Mouse (Mus musculus) kidney, embryonic 14.5 days (tissue): ENCODE results near the gene Nudt9. TPM values are rescaled to one million over a fixed set of nuclear protein-coding genes. Genes with fewer than 3 reads are reported as not detected.
"Not testable (repeated sequence)": the region's sequence is repeated elsewhere in the genome, so short reads cannot be mapped to it uniquely, and the experiment has no call there.

Experiments used
- ATAC-seq: fragments of 200-750 bp; cut with Nextera tagmentation; 2 replicates; pipeline ENCODE4 v1.8.0; 2017; ENCODE audit warnings: moderate number of reproducible peaks, mild to moderate bottlenecking, moderate TSS enrichment, moderate library complexity; ENCODE audit not compliant: low FRiP score, low TSS enrichment
- H3K27ac ChIP-seq: fragments of 300-500 bp; sonication (generic); 2 replicates; pipeline ENCODE4 v1.5.1; 2014; ENCODE audit warnings: low read depth, mild to moderate bottlenecking, low read length, moderate library complexity, mixed read lengths
- H3K27me3 ChIP-seq: fragments of 300-500 bp; sonication (generic); 2 replicates; pipeline ENCODE4 v1.6.1; 2014; ENCODE audit warnings: mild to moderate bottlenecking, low read length; ENCODE audit not compliant: control insufficient read depth, insufficient read depth
- H3K36me3 ChIP-seq: fragments of 300-500 bp; sonication (generic); 2 replicates; pipeline ENCODE4 v1.6.1; 2014; ENCODE audit warnings: low read length, mixed read lengths; ENCODE audit not compliant: control insufficient read depth, insufficient read depth
- H3K4me1 ChIP-seq: fragments of 300-500 bp; sonication (generic); 2 replicates; pipeline ENCODE4 v1.6.1; 2014; ENCODE audit warnings: low read length, mixed read lengths; ENCODE audit not compliant: control insufficient read depth, insufficient read depth
- H3K4me2 ChIP-seq: fragments of 300-500 bp; sonication (generic); replicated peaks from 2 replicates; pipeline ENCODE4 v1.6.1; 2014; ENCODE audit warnings: low read depth, mild to moderate bottlenecking, low read length
- H3K4me3 ChIP-seq: fragments of 300-500 bp; sonication (generic); 2 replicates; pipeline ENCODE4 v1.5.1; 2014; ENCODE audit warnings: mild to moderate bottlenecking, low read length
- H3K9ac ChIP-seq: fragments of 300-500 bp; sonication (generic); 2 replicates; pipeline ENCODE4 v1.6.1; 2014; ENCODE audit warnings: low read depth, mild to moderate bottlenecking, low read length, moderate library complexity
- H3K9me3 ChIP-seq: fragments of 300-500 bp; sonication (generic); 2 replicates; pipeline ENCODE4 v1.6.1; 2016; ENCODE audit warnings: low read length; ENCODE audit not compliant: control insufficient read depth
- WGBS: fragments of 180-500 bp; shearing (Covaris S2); extraction: QIAGEN DNeasy Blood & Tissue Kit; methylation state at CpG from one replicate; pipeline ENCODE4 v1.1.7; 2014; 5-methylcytosine and 5-hydroxymethylcytosine counted together
- polyA plus RNA-seq: library from polyadenylated mRNA; unstranded; fragments of >200 nt; fragmentation: Nextera tagmentation; extraction: Ambion mirVana; gene quantifications from 2 replicates; pipeline ENCODE4 v1.2.1, GENCODE M21; 2014

The Nudt9 gene
- polyA plus RNA-seq, 1 experiment from 2014 or later, result 58.1 TPM

DNA sequence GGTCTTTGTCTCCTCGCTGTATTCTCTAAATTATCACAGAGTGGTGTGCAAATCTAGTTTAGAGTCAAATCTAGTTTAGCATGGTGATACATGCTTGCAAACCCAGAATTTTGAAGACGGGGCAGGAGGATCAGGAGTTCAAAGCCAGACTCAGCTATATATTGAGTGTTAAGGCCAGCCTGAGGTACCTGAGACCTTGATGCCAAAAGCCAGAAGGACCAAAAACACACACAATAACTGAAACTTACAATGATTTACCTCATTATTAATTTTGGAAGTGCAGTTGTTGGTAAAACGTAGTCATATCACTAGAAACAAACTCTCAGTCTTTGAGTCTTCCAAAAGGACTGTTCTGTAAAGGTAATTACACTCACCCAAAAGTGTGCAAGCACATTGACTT lies 36.7 kb upstream of the Nudt9 start:
- ATAC-seq, result no peak
- Histone ChIP-seq H3K27me3 (no peaks in the 10 kb centered on the region), H3K27ac (no peak overlapping the region), H3K4me3 (no peak overlapping the region), H3K4me2 (no peak overlapping the region), H3K9ac (no peak overlapping the region), H3K4me1 (no peaks in the 10 kb centered on the region), H3K9me3 (no peaks in the 10 kb centered on the region), H3K36me3 (peaks cover 16% of the 10 kb centered on the region; the same call in 1 of the 2 replicates)
- WGBS, result 90% methylated on average over 3 of the region's 3 CpGs

DNA sequence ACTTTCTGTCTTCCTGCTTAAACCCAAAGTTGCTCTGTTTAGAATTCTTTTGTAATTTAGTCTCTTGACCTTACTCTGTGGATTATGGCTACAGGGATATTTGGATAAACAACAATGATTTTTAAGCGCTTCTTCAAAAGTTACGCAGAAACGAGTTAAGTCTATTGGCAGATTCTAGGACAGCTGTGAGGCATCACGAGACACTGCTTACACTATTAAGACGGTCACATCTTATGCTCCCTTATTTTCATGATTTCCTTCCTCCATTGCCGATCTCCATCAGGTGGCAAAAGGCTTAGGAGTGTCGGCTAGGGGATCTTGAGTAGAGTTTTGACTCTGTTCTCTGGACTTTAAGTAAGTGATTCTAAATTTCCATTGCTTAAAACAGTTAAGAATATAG lies 35.8 kb upstream of the Nudt9 start:
- H3K9me3 ChIP-seq, result no peaks in the 10 kb centered on the region
- no peak overlapping the region for H3K4me3 ChIP-seq
- no peaks in the 10 kb centered on the region for H3K4me1 ChIP-seq
- H3K4me2 ChIP-seq, result no peak overlapping the region
- H3K27me3 ChIP-seq, result no peaks in the 10 kb centered on the region
- peaks cover 13% of the 10 kb centered on the region; the same call in 1 of the 2 replicates for H3K36me3 ChIP-seq
- 91% methylated on average over 7 of the region's 7 CpGs for WGBS
- no peak overlapping the region for H3K27ac ChIP-seq
- ATAC-seq, result no peak
- no peak overlapping the region for H3K9ac ChIP-seq

DNA sequence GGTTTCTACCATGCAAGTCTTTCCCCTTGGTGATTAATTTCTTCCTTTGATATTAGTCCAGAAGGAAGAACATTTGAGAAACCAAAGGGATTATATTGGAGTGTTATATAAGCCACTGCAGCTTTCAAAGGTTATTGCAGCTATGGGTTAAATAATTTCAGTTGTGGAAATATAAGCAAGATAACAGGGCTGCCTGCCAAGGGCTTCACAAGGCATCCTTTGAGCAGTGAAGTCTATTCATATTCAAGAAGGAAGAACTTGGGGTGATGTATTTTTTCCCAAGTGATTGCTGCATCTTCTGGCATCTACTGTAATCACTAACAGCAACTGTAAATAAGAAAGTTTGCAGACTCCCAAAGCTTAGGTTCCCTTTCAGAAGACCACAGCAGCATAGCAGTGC lies 34.7 kb upstream of the Nudt9 start:
- Histone ChIP-seq H3K27me3 (no peaks in the 10 kb centered on the region), H3K4me3 (no peak overlapping the region), H3K36me3 (peaks cover 8% of the 10 kb centered on the region; the same call in 1 of the 2 replicates), H3K9me3 (no peaks in the 10 kb centered on the region), H3K9ac (no peak overlapping the region), H3K27ac (no peak overlapping the region), H3K4me2 (no peak overlapping the region), H3K4me1 (no peaks in the 10 kb centered on the region)
- ATAC-seq, result no peak

DNA sequence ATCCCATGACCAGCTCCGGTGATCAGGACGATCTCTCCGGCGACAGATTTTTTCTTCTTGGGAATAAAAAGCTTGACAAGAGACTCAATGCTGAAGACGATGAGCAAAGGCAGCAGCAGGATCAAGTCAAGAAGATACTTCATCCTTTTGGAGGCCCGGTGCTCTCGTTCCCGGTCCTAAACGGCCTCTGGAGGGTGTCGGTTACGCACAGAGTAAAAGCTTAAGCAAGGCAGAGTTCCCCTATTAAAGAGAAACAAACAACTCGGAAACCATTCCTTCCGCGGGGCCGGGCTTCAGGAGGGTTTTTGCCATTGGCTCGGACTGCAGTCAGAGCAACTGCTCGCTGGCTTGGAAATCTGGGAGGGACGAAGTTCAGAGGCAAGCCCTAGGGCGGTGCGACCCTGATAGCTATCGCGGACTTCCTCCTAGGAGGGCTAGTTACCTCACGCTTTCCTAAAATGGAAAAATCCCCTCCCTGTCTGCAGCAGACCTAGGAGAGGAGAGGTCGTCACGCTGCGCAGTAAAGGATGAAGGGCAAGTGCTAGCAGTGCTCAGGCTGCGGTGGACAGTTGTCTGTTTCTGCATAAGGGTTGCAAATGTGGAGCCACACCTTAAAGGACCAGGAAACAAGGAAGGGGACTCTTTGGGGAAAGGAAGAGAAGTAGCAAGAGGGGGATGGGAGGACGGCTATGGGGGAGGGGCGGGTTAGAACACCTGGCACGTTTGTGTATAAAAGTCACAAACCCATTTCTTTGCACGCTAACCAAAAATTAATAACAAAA lies 24.3 kb upstream of the Nudt9 start, which contains the start of gene Hsd17b11:
TSS of gene Hsd17b11 (minus strand) at position 323 of the 782 bp plus-strand sequence.
- H3K4me1 ChIP-seq, result peaks cover 10% of the 10 kb centered on the region
- peak within 1 kb of the TSS; percentile 60 for H3K4me2 ChIP-seq
- WGBS, result under 1% methylated on average over 31 of the region's 31 CpGs
- H3K36me3 ChIP-seq, result peaks cover 10% of the 10 kb centered on the region
- H3K9ac ChIP-seq, result peak within 1 kb of the TSS; percentile 66
- no peaks in the 10 kb centered on the region for H3K27me3 ChIP-seq
- peak within 1 kb of the TSS; percentile 90 for H3K27ac ChIP-seq
- ATAC-seq, result peak; percentile 96
- peak within 1 kb of the TSS; percentile 54 for H3K4me3 ChIP-seq
- no peaks in the 10 kb centered on the region for H3K9me3 ChIP-seq

DNA sequence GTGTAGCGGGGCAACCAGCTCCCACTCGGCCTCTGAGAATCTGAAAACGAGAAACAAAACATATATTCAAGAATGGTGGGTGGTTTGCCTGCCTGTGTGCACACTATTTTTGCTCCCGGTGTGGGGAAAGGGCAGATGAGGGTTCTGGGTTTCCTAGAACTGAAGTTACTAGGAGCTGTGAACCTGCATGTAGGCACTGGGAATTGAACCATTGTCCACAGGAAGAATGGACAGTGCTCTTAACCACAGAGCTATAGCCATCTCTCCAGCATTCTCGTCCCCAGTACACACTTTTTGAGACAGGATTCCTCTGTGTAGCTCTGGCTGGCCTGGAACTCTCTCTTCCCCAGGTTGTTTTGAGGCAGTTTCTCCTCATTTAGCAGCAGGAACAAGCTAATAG lies 23.5 kb upstream of the Nudt9 start:
- Histone ChIP-seq H3K9me3 (no peaks in the 10 kb centered on the region), H3K4me3 (peak overlapping the region; percentile 54; the same call in 1 of the 2 replicates), H3K36me3 (peaks cover 3% of the 10 kb centered on the region), H3K27ac (peak overlapping the region; percentile 90), H3K4me2 (peak overlapping the region; percentile 60), H3K4me1 (peaks cover 10% of the 10 kb centered on the region), H3K27me3 (no peaks in the 10 kb centered on the region), H3K9ac (peak overlapping the region; percentile 66)
- 25% methylated on average over 5 of the region's 5 CpGs for WGBS
- ATAC-seq, result no peak

DNA sequence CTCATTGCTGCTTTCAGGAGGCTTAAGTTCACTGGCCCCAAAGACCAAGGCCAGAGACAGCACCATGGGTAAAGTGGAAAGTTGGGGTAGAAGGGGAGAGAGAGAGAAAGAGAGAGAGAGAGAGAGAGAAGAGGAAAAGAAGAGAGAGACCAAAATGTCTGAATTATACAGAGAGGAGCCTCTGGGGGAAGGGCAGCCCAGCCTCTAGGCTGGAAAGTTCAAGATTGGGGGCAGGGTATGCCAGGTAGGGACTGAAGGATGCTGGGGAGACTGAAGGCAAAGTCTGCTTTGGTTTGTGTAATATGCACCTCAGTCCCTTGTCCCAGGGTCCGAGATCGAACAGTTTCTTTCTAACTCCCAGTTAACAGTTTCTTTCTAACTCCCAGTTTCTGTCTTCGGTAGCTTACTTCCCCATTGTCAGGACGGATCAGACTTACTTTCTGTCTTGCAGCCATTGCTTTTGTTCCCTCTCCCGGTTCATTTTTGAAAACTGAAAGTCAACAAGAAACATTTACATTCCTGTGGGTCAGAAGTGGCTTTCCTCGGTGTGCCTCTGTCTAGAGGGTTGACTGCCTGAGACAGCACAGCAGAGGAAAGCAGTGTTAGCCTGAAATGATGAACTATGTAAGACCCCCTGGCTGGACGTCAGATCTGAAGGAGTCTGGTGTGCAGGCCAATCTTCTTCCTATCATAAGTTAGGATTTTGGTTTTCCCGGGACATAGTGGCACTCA lies 22.7 kb upstream of the Nudt9 start:
- WGBS, result 85% methylated on average over 8 of the region's 8 CpGs
- no peak overlapping the region for H3K27ac ChIP-seq
- no peak overlapping the region for H3K4me3 ChIP-seq

DNA sequence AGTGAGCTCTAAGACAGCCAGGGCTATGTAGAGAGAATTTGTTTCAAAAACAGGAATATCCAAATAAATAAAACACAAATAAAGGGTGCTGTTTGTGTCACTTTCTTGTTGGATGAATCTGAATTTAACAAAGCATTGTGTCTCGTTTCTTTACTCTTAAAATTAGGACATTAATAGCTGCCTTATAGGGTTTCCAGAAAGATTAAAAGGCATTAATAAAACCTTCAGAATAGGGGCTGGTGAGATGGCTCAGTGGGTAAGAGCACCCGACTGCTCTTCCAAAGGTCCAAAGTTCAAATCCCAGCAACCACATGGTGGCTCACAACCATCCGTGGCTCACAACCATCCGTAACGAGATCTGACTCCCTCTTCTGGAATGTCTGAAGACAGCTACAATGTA lies 21.9 kb upstream of the Nudt9 start:
- not testable (repeated sequence) for H3K4me2 ChIP-seq, H3K36me3 ChIP-seq, H3K9ac ChIP-seq, H3K27me3 ChIP-seq, H3K27ac ChIP-seq, H3K4me3 ChIP-seq, ATAC-seq, H3K9me3 ChIP-seq
- 71% methylated on average over 5 of the region's 5 CpGs for WGBS
- H3K4me1 ChIP-seq, result peaks cover 10% of the 10 kb centered on the region

More for the DNA sequence above, 22.7 kb upstream of the Nudt9 start:
- Histone ChIP-seq H3K9me3 (no peaks in the 10 kb centered on the region), H3K9ac (no peak overlapping the region), H3K4me1 (peaks cover 10% of the 10 kb centered on the region), H3K27me3 (no peaks in the 10 kb centered on the region), H3K4me2 (no peak overlapping the region), H3K36me3 (no peaks in the 10 kb centered on the region)
- ATAC-seq, result no peak

DNA sequence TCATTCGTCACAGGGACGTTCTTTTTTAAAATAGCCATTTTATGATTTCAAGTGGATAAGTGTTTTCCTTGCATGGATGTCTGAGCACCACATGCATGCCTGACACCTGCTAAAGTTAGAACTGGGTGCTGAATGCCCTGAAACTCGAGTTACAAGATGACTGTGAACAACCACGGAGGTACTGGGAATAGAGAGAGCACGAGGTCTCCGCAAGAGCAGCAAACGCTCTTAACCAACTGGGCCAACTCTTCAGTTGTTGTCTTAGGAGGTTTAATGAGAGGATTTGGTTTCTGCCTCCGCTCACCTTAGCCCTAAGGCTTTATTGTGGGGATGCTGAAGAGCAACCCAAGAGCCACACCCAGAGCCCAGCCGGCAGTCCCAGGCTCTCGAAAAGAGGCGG lies 21.3 kb upstream of the Nudt9 start:
- 56% methylated on average over 11 of the region's 11 CpGs for WGBS
- no peaks in the 10 kb centered on the region for H3K36me3 ChIP-seq
- H3K27ac ChIP-seq, result no peak overlapping the region
- H3K4me1 ChIP-seq, result peaks cover 10% of the 10 kb centered on the region
- H3K4me2 ChIP-seq, result no peak overlapping the region
- no peaks in the 10 kb centered on the region for H3K27me3 ChIP-seq
- no peaks in the 10 kb centered on the region for H3K9me3 ChIP-seq
- H3K4me3 ChIP-seq, result no peak overlapping the region
- no peak overlapping the region for H3K9ac ChIP-seq
- ATAC-seq, result no peak

DNA sequence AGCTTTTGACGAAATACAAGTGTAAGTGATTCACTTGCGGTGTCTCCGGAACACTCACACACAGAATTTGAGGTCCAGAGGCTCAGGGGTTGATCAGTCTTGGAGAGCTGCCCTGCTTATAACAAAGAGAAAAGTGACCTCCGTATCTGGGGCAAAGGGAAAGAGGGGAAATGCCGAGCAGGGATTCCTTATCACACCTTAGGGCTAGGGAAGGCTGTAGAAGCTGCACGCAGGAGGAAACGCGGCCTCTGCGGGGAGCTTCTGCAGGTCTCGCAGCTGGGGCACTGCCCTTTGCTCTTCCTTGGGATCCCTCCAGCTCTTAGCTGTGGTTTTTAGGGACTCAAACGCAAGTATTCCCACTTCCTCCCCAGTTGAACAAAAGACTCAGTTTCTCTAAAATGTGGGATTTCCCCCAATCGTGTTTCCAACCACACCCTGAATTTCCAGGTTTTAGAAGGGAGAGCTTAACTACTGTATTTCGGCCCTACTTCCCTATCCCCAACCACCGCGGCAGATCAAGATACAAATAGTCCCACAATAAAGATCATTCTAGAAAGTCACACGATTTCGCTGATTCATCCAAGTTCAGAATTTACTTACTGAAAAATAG lies 20.8 kb upstream of the Nudt9 start:
- H3K27ac ChIP-seq, result no peak overlapping the region
- no peaks in the 10 kb centered on the region for H3K9me3 ChIP-seq
- no peaks in the 10 kb centered on the region for H3K27me3 ChIP-seq
- ATAC-seq, result no peak
- WGBS, result 51% methylated on average over 17 of the region's 17 CpGs
- no peak overlapping the region for H3K4me2 ChIP-seq
- H3K4me1 ChIP-seq, result peaks cover 10% of the 10 kb centered on the region
- no peaks in the 10 kb centered on the region for H3K36me3 ChIP-seq
- H3K4me3 ChIP-seq, result no peak overlapping the region
- H3K9ac ChIP-seq, result no peak overlapping the region
